8 mouse cellular contexts compared by ENCODE assay signal in the genomic region with DNA sequence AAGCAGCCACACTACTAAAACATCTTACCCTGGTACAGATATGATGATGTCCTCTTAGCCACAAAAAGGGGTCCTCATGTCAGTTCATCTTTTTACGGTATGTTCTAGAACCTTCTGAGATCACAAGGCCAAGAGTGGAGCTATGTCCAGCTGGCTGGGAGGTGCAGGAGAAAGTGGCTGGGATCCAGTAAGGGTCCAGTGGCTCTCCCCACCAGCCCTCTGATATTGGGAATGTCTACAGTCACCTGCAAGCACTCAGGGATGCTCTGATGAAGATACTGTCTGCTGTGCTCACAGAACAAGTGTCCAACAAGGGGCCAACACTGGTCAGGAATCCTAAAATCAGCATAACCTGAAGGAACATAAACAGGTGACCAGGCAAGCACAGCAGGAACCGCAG. TPM values are rescaled to one million over a fixed set of nuclear protein-coding genes. Genes with fewer than 3 reads are reported as not detected.
DNase-seq lines count a peak whose midpoint lies in the region; ATAC-seq and TF ChIP-seq lines count a peak whose summit lies in the region.

TSS of gene Tollip (minus strand) at position 101 of the 400 bp plus-strand sequence.

- no peak within 1 kb of the TSS for H3K4me2 ChIP-seq in lung, postnatal 0 days (replicated peaks; ENCODE audit: low read depth, low read length)
- H3K4me2 ChIP-seq in embryonic facial prominence, embryonic 14.5 days (ENCODE audit: low read depth, low read length) = no peak within 1 kb of the TSS
- no peak within 1 kb of the TSS for H3K4me2 ChIP-seq in heart, postnatal 0 days (ENCODE audit: low read depth, low read length)
- no peak within 1 kb of the TSS for H3K4me2 ChIP-seq in neural tube, embryonic 13.5 days

- no peaks in the 10 kb centered on the region for H3K36me3 ChIP-seq in lung, postnatal 0 days (ENCODE audit: insufficient read depth, low read length)
- no peaks in the 10 kb centered on the region for H3K36me3 ChIP-seq in embryonic facial prominence, embryonic 14.5 days (ENCODE audit: control insufficient read depth, insufficient read depth, low read length)
- no peaks in the 10 kb centered on the region for H3K36me3 ChIP-seq in heart, postnatal 0 days (replicated peaks; ENCODE audit: control insufficient read depth, insufficient read depth, low read length)
- no peaks in the 10 kb centered on the region for H3K36me3 ChIP-seq in neural tube, embryonic 13.5 days

- no peaks in the 10 kb centered on the region for H3K4me1 ChIP-seq in lung, postnatal 0 days (ENCODE audit: insufficient read depth, low read depth, low read length)
- no peaks in the 10 kb centered on the region for H3K4me1 ChIP-seq in embryonic facial prominence, embryonic 14.5 days (ENCODE audit: control insufficient read depth, insufficient read depth, low read length)
- no peaks in the 10 kb centered on the region for H3K4me1 ChIP-seq in heart, postnatal 0 days (ENCODE audit: control insufficient read depth, insufficient read depth)
- H3K4me1 ChIP-seq in neural tube, embryonic 13.5 days (replicated peaks) = no peaks in the 10 kb centered on the region

- H3K4me3 ChIP-seq in lung, postnatal 0 days (ENCODE audit: low read depth, low read length) = no peak within 1 kb of the TSS
- H3K4me3 ChIP-seq in embryonic facial prominence, embryonic 14.5 days (ENCODE audit: low read depth, low read length) = no peak within 1 kb of the TSS
- H3K4me3 ChIP-seq in heart, postnatal 0 days (ENCODE audit: low read depth, low read length) = no peak within 1 kb of the TSS
- H3K4me3 ChIP-seq in neural tube, embryonic 13.5 days = no peak within 1 kb of the TSS

- WGBS in lung, postnatal 0 days = 78% methylated on average over 2 of the region's 2 CpGs
- WGBS in embryonic facial prominence, embryonic 14.5 days = 85% methylated on average over 2 of the region's 2 CpGs
- WGBS in heart, postnatal 0 days = 91% methylated on average over 2 of the region's 2 CpGs
- WGBS in neural tube, embryonic 13.5 days = 92% methylated on average over 2 of the region's 2 CpGs

- H3K27me3 ChIP-seq in lung, postnatal 0 days (replicated peaks; ENCODE audit: insufficient read depth, low read length) = no peaks in the 10 kb centered on the region
- H3K27me3 ChIP-seq in embryonic facial prominence, embryonic 14.5 days (replicated peaks; ENCODE audit: control insufficient read depth, insufficient read depth, low read length) = no peaks in the 10 kb centered on the region
- H3K27me3 ChIP-seq in heart, postnatal 0 days (ENCODE audit: control insufficient read depth, insufficient read depth, low read length) = peaks cover 4% of the 10 kb centered on the region; the same call in 1 of the 2 replicates
- no peaks in the 10 kb centered on the region for H3K27me3 ChIP-seq in neural tube, embryonic 13.5 days

- TF ChIP-seq CTCF in lung, postnatal 0 days (IDR thresholded peaks at IDR 0.05) = no peak
- TF ChIP-seq CTCF in heart, postnatal 0 days (IDR thresholded peaks at IDR 0.05; ENCODE audit: low read depth) = no peak

- intact Hi-C loops in left cerebral cortex, postnatal 4 days (cut with DNase I) = no loop called here

- no peak within 1 kb of the TSS for H3K27ac ChIP-seq in lung, postnatal 0 days (ENCODE audit: low read length)
- H3K27ac ChIP-seq in embryonic facial prominence, embryonic 14.5 days (replicated peaks; ENCODE audit: low read depth, low read length) = no peak within 1 kb of the TSS
- no peak within 1 kb of the TSS for H3K27ac ChIP-seq in heart, postnatal 0 days (ENCODE audit: low read depth)
- H3K27ac ChIP-seq in neural tube, embryonic 13.5 days (replicated peaks) = no peak within 1 kb of the TSS

- DNase-seq in lung, postnatal 0 days (ENCODE audit: low spot score) = no peak
- DNase-seq in lung, adult 18-20 months = no peak
- no peak for DNase-seq in embryonic facial prominence, embryonic 14.5 days (ENCODE audit: low spot score)
- DNase-seq in heart, postnatal 0 days (ENCODE audit: low spot score) = no peak
- DNase-seq in left cerebral cortex, postnatal 4 days = no peak
- no peak for DNase-seq in cerebellum, adult 9-10 months
- DNase-seq in cerebellum, adult 11 months = no peak

- no peak for ATAC-seq in lung, postnatal 0 days
- ATAC-seq in embryonic facial prominence, embryonic 14.5 days (ENCODE audit: low read depth) = no peak
- no peak for ATAC-seq in heart, postnatal 0 days (ENCODE audit: insufficient read depth, low read depth)
- no peak for ATAC-seq in neural tube, embryonic 13.5 days (ENCODE audit: low read depth)

- no peak for TF ChIP-seq EP300 in lung, postnatal 0 days (IDR thresholded peaks at IDR 0.05)
- no peak for TF ChIP-seq EP300 in heart, postnatal 0 days (IDR thresholded peaks at IDR 0.05; ENCODE audit: low read depth)

- no peaks in the 10 kb centered on the region for H3K9me3 ChIP-seq in lung, postnatal 0 days (ENCODE audit: low read length)
- no peaks in the 10 kb centered on the region for H3K9me3 ChIP-seq in embryonic facial prominence, embryonic 14.5 days (ENCODE audit: control insufficient read depth, low read length)
- no peaks in the 10 kb centered on the region for H3K9me3 ChIP-seq in heart, postnatal 0 days (replicated peaks; ENCODE audit: control insufficient read depth, low read length)
- H3K9me3 ChIP-seq in neural tube, embryonic 13.5 days = no peaks in the 10 kb centered on the region

- no peak within 1 kb of the TSS for H3K9ac ChIP-seq in lung, postnatal 0 days (replicated peaks; ENCODE audit: low read depth)
- H3K9ac ChIP-seq in embryonic facial prominence, embryonic 14.5 days (ENCODE audit: low read depth, low read length) = no peak within 1 kb of the TSS
- H3K9ac ChIP-seq in heart, postnatal 0 days (replicated peaks; ENCODE audit: low read depth, low read length) = no peak within 1 kb of the TSS
- H3K9ac ChIP-seq in neural tube, embryonic 13.5 days = no peak within 1 kb of the TSS

RNA-seq across cellular contexts. Expression of gene Tollip, which starts in this region (rescaled TPM):
- polyA plus RNA-seq in lung, postnatal 0 days (2015; fragmentation: Nextera tagmentation; extraction: Ambion mirVana) = 44.6 and 46.4 TPM in 2 replicates
- polyA plus RNA-seq in embryonic facial prominence, embryonic 14.5 days (2014; fragmentation: Nextera tagmentation; extraction: Ambion mirVana) = 48.9 and 50.1 TPM in 2 replicates
- total RNA-seq in heart, postnatal 0 days (2014; rRNA removed; ENCODE audit: low replicate concordance) = 60.0 and 70.3 TPM in 2 replicates
- 28.1 and 30.8 TPM in 2 replicates for polyA plus RNA-seq in heart, postnatal 0 days (2015; fragmentation: Nextera tagmentation; extraction: Ambion mirVana)
- total RNA-seq in left cerebral cortex, postnatal 4 days (2021) = 10 to 100 TPM; 77.1 to 81.7 TPM
- 66.8 and 68.9 TPM in 2 replicates for polyA plus RNA-seq in neural tube, embryonic 13.5 days (2015; fragmentation: Nextera tagmentation; extraction: Ambion mirVana)
